Mouse (Mus musculus) adrenal gland, adult 8-10 months (tissue): ENCODE results near the gene Enoph1. TPM values are rescaled to one million over a fixed set of nuclear protein-coding genes. Genes with fewer than 3 reads are reported as not detected.

Experiments
- DNase-seq: peaks from one replicate; pipeline ENCODE4 v3.0.0; 2022
- total RNA-seq, 4 experiments: library from RNA; stranded (reverse); gene quantifications; 2 replicates each; pipeline ENCODE4 v1.2.4; 2022

The Enoph1 gene
- total RNA-seq, 4 experiments from 2014 or later: 38.5 to 54.6 (median 41.4) TPM

- DNase-seq: no peak
Observed at GRCm38 (mm10) chr5:100041272-100041671, 1.5 kb downstream of the Enoph1 start.

DNA sequence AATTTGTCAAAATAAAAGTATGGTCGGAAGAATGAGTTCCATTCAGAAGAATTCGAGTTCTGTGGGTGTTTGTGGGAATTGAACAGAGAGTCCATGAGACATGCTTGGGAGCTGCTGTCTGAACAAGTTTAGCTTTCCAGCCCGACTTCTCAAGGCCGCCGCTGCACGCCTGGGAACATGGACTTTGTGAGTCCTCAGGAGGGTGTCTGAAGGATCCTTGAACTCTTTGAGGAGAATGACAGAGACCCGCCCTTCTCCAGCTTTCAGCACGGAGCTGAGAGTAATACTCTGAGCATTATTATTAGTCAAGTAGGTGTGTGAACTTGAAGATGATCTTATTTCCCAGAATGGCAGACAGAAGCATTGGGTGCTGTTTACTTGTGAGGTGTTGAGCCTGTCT, 2.7 kb downstream of the Enoph1 start:
- no peak for DNase-seq

DNA sequence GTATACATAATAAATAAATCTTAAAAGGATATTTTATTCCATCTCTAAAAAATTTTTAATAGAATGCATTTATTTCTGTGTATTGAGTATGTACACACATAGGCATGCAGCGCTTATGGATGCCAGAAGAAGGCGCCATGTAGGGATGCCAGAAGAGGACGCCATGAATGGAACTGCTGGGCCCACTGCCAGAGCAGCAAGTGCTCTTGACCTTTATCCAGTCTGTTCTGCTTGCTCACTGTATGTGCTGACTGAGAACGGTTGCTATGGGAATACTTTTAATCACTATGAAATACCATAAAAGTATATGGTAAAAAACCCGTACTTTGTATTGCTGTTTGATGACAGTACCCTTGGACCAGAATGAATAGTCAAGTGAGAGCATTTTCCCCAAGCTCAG, 3.6 kb downstream of the Enoph1 start:
- peak; percentile 81 for DNase-seq

DNA sequence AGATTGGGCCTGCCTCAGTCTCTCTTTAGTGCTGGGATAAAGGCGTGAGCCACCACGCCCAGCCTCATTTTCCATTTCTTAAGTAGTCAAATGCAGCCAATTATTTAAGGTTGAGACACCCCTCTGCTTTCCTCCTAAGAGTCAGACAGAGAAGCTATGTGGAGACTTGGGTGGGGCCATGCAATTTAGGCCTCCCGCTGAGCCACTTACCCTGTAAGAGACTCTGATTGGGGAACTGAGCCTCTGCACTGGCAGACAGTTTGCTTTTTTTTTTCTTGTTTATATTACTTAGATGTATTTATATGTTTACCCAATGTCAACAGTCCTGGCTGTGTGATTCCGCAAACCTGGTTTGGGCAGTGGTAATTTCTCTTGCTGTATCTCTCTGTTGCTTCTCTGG, 4.2 kb downstream of the Enoph1 start:
- no peak for DNase-seq

- no peak for DNase-seq
Observed at GRCm38 (mm10) chr5:100044621-100045020, 4.8 kb downstream of the Enoph1 start.

- no peak for DNase-seq
Observed at GRCm38 (mm10) chr5:100046096-100046495, 6.3 kb downstream of the Enoph1 start.

DNA sequence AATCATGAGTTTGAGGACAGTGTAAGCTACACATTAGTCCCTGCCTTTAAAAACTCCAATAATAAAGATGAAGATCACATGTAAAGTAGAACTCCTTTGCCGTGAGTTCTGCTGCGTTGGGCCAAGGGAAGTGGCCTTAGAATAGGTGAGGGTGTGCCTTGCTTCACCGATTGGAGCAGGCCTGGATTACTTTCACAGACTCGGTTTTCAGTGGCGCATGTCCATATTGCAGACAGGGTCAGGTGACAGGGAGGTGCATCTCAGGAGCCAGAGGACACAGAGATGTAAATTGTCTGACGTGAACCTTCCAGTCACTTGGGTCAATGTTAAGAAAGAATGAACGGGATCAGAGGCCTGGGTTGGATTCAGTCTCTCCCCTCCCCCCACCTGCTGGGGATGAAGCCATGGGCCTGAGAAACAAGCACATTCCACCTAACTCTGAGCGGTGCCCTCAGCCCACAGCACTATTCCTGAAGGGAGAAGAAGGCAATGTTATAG, 7.4 kb downstream of the Enoph1 start:
- DNase-seq: no peak

DNA sequence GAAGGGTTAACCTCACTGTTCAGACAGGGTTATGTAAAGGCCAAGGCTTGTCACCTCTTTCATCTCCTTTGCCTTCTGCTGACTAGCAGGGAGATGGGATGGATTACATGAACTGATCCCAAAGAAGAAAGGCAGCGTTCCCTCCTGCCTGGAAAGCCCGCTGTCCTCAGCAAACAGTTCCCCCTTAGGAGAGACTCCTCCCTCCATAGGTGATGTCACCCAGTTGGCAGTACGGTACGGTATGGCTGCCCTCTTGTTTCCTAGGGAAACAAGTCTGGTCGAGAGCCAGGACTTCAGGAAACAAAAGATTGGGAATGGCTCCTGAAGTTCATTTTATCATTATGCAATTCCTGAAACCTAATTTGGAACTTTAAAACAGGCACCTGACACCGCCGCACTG, 8.1 kb downstream of the Enoph1 start:
- DNase-seq: no peak

DNA sequence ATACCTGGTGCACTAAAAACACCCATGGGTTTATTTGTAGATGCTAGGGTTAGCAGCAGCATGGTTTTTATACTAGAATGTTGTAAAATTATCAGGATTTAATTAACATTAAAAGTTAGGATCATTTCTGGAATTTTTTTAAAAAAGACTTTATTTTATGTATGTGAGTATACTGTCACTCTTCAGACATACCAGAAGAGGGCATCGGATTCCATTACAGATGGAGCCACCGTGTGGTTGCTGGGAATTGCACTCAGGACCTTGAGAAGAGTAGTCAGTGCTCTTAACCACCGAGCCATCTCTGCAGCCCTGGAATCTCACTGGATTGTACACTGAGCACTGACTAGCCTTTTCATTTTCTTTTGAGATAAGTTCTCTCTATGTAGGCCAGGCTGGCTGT, 10.1 kb downstream of the Enoph1 start:
- DNase-seq: no peak

DNA sequence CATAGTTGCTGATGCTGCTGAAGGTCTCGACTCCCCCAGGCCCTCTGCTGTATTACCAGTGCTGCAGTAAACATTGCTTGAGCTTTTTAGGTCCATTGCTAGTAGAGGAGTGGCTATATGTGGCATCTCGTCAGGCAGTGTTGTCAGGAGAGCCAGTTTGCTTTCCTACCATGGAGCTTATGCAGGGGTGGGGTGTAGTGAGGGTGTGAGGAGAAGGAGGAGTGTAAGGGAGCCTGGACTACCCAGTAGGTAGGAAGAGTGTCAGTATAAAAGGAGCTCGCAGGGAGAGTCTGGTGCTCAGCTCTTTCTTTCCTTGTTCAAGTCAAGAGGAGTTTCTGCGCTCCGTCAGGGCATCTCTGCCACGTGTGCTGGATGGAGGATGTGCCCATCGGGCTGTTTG, 12.9 kb downstream of the Enoph1 start:
- no peak for DNase-seq

GRCm38 (mm10) chr5:100054807-100055547, 15.2 kb downstream of the Enoph1 start:
- no peak for DNase-seq

DNA sequence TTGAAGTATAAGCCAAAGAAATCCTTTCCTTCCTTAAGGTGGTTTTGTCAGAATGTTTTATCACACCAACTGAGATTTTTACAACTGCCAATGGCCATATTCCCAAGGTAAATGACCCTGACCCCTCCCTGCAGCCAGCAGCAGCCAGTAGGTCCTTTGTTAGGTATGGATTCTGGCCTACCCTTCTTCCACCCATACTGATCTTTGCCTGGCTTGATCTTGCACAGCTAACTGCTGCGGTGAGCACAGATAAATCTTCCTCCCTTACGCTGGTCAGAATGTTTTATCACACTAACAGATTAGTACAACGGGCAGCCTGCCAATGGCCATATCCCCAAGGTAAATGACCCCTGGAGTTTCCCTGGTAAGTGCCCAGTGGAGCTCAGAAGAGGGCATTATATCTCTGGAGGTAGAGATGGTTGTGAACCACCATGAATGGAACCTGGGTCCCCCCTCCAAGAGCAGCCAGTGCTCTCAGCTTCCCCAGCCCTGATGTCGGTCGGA, 16.1 kb downstream of the Enoph1 start:
- DNase-seq: peak; percentile 59

DNA sequence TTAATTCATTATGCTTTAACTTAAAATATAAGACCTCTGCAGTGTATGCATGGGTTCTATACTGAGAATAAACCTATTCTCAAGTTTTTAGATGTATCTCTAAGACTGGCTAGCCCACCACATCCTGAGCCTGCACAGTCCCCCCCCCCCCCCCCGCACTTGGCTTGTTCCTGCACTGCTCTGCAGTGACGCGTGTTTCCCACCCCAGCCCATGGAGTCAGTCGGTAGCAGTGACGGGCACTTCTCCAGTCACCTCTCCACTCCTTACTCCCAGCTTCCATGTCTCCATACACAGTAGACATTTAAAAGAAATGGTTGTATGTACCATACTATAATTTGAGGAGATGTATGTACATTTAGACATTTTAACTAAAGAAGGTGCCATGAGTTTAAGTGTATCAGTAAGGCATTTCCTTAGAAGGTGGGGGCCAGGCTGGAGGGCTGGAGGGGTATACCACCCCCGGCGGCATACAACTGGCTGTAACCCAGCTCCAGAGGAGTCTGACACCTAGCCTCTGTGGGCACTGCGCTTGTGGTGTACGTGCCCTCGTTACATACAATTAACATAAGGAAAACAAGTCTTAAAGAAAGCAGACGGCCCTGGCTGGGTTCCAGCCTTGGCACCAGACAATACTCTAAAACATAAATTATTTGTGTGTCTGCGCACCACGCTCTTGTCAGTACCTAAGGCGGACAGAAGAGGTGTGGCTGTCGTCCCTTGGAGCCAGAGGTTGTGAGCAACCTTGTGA, 17.9 kb downstream of the Enoph1 start:
- no peak for DNase-seq

DNA sequence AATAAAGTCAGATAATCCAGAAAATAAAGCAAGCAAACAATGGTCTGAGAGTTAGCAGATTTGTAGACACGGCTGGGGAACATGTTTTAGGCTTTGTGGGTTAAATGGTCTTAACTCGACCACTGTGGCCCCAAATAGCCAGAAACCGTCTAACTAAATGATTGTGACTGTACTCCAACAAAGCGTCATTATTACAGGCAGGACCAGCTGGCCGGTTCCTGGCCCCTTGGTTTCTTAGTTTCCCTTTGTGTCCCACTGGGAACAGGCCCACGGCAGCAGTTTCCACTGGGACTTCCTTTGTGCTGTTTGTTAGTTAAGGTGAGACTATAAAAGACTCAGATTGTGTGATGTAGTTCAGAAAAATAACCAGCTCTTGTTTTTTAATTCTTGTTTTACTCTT, 18.9 kb downstream of the Enoph1 start:
- no peak for DNase-seq

- DNase-seq: no peak
Observed at GRCm38 (mm10) chr5:100059326-100059725, 19.5 kb downstream of the Enoph1 start.

- DNase-seq: no peak
Observed at GRCm38 (mm10) chr5:100060876-100061275, 21.1 kb downstream of the Enoph1 start.

GRCm38 (mm10) chr5:100067579-100067978, 27.8 kb downstream of the Enoph1 start:
- DNase-seq: no peak

DNA sequence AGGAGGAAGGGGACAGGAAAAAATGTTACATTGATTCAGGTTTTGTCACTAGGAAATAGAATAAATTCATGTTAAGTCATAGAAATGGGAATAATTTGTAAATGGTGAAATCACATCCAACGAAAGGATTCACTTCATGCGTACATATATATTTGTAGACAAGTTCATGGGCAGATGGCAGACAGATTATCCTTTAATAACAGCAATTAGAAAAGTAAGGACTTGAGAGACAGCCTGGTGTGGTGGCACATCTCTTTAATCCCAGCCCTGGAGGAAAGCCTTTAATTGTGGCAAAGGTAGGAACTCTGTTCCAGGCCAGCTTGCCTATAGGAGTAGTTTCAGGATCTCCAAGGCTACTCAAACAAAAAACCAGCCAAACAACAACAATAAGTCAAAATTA, 29.7 kb downstream of the Enoph1 start:
- DNase-seq: no peak

GRCm38 (mm10) chr5:100070255-100070654, 30.5 kb downstream of the Enoph1 start:
- DNase-seq: peak; percentile 81

GRCm38 (mm10) chr5:100071541-100071940, 31.8 kb downstream of the Enoph1 start:
- DNase-seq: no peak

DNA sequence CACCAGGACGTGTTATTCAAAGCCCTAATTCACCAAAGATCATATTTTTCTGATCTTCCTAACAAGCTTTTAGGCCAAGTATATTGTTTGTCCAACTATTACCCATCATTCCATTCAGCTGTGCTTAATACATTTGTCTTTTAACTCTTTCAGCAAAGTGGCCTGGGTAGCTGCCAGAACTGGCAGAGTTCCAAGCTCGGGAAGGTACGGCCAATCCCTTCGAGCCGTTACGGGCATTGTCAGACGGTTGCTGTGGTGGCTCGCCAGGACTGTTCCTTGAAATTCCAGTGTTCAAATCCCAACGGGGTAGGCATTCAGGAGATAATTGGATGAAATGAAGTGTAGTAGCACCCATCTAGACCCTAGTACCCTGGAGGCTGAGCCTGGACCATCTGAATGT, 32.8 kb downstream of the Enoph1 start:
- DNase-seq: no peak

GRCm38 (mm10) chr5:100074571-100074970, 34.8 kb downstream of the Enoph1 start:
- no peak for DNase-seq

DNA sequence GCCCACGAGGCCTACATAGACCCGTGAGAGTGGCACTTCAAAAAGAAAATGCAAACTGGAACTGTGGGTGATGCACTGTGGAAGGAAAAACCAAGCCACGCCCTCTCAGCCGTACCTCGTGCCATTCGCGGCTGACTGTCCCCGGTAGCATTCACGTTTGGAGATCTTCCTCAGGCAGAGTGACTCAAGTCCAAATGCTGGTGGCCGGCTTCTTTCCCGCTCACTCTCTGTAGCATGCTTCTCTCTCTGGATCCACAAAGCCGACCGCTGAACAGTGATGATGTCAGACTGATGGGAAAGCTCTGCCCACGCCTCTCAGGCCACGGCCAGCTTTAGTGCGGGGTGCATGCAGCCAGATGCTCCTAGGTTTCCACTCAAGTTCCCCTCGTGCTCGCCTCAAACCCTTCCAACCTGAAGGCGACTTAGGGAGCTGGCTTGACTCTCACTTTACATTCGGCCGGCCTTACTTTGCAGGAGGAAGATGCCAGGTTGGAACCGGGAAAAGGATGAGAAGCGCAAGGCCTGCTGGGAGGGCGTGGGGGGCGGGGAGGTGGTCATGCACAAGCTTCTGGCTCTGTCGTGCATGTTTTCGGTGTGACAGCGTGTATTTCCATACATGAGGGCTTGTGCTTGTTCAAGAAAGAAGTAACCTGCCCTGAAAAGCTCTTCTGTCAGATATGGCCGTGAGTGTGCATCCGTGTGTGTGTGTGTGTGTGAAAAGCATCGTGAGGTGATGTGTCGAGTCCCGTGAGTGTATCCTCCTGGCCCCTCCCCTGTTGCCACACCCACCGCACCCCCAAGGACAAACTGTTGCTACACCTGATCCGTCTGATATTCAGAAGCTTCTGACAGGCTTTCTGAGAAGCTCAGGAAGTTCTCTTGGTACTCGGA, 39.5 kb downstream of the Enoph1 start:
- DNase-seq: no peak
